8 mouse cellular contexts compared by ENCODE assay signal in genomic region chr3:40530845-40531244, GRCm38 (mm10). TPM values are rescaled to one million over a fixed set of nuclear protein-coding genes. Genes with fewer than 3 reads are reported as not detected.
DNase-seq lines count a peak whose midpoint lies in the region; ATAC-seq lines count a peak whose summit lies in the region.

No protein-coding gene starts in this region.

- H3K27me3 ChIP-seq in heart, embryonic 11.5 days (ENCODE audit: control insufficient read depth, insufficient read depth, low read length), result peaks cover 29% of the 10 kb centered on the region
- H3K27me3 ChIP-seq in embryonic facial prominence, embryonic 12.5 days, result peaks cover 32% of the 10 kb centered on the region
- H3K27me3 ChIP-seq in intestine, embryonic 14.5 days (replicated peaks; ENCODE audit: control insufficient read depth, insufficient read depth, low read length), result peaks cover 35% of the 10 kb centered on the region
- peaks cover 23% of the 10 kb centered on the region; the same call in 1 of the 2 replicates for H3K27me3 ChIP-seq in midbrain, embryonic 14.5 days (ENCODE audit: control insufficient read depth, insufficient read depth, low read length)

- no peak for ATAC-seq in heart, embryonic 11.5 days (replicated peaks; ENCODE audit: insufficient number of reproducible peaks, low FRiP score, low TSS enrichment)
- no peak for ATAC-seq in embryonic facial prominence, embryonic 12.5 days (ENCODE audit: insufficient number of reproducible peaks, insufficient read depth, low FRiP score, low TSS enrichment)
- ATAC-seq in intestine, embryonic 14.5 days (replicated peaks; ENCODE audit: low FRiP score, low TSS enrichment, low read depth), result peak; percentile 9; the same call in 1 of the 2 replicates
- 0 out of 2 replicates have a peak, but pooled peaks have one; percentile 9 for ATAC-seq in midbrain, embryonic 14.5 days (ENCODE audit: low FRiP score, low TSS enrichment)

- peaks cover 9% of the 10 kb centered on the region; the same call in 1 of the 2 replicates for H3K4me1 ChIP-seq in heart, embryonic 11.5 days (ENCODE audit: control insufficient read depth, insufficient read depth, low read length)
- H3K4me1 ChIP-seq in embryonic facial prominence, embryonic 12.5 days, result 0 out of 2 replicates have a peak, but pooled peaks cover 19% of the 10 kb centered on the region
- H3K4me1 ChIP-seq in intestine, embryonic 14.5 days (replicated peaks; ENCODE audit: control insufficient read depth, insufficient read depth, low read length), result peaks cover 5% of the 10 kb centered on the region; the same call in 1 of the 2 replicates
- H3K4me1 ChIP-seq in midbrain, embryonic 14.5 days (ENCODE audit: control insufficient read depth, insufficient read depth, low read length), result peaks cover 13% of the 10 kb centered on the region

- H3K4me2 ChIP-seq in heart, embryonic 11.5 days, result peak overlapping the region; percentile 93
- H3K4me2 ChIP-seq in embryonic facial prominence, embryonic 12.5 days (replicated peaks), result peak overlapping the region; percentile 98
- H3K4me2 ChIP-seq in intestine, embryonic 14.5 days (ENCODE audit: low read length), result peak overlapping the region; percentile 99
- peak overlapping the region; percentile 91 for H3K4me2 ChIP-seq in midbrain, embryonic 14.5 days (ENCODE audit: low read length)

- no peaks in the 10 kb centered on the region for H3K36me3 ChIP-seq in heart, embryonic 11.5 days (ENCODE audit: control insufficient read depth, insufficient read depth, low read length)
- no peaks in the 10 kb centered on the region for H3K36me3 ChIP-seq in embryonic facial prominence, embryonic 12.5 days
- H3K36me3 ChIP-seq in intestine, embryonic 14.5 days (ENCODE audit: control insufficient read depth, insufficient read depth, low read length), result no peaks in the 10 kb centered on the region
- no peaks in the 10 kb centered on the region for H3K36me3 ChIP-seq in midbrain, embryonic 14.5 days (ENCODE audit: control insufficient read depth, insufficient read depth, low read length)

- H3K4me3 ChIP-seq in heart, embryonic 11.5 days (ENCODE audit: low read depth, low read length), result peak overlapping the region; percentile 48
- peak overlapping the region; percentile 49 for H3K4me3 ChIP-seq in embryonic facial prominence, embryonic 12.5 days
- H3K4me3 ChIP-seq in intestine, embryonic 14.5 days (ENCODE audit: low read depth, low read length), result peak overlapping the region; percentile 51
- peak overlapping the region; percentile 52 for H3K4me3 ChIP-seq in midbrain, embryonic 14.5 days (replicated peaks; ENCODE audit: low read depth, low read length)

- no peak overlapping the region for H3K9ac ChIP-seq in heart, embryonic 11.5 days (ENCODE audit: low read depth, low read length)
- no peak overlapping the region for H3K9ac ChIP-seq in embryonic facial prominence, embryonic 12.5 days
- no peak overlapping the region for H3K9ac ChIP-seq in intestine, embryonic 14.5 days (ENCODE audit: low read length)
- peak overlapping the region; percentile 61; the same call in 1 of the 2 replicates for H3K9ac ChIP-seq in midbrain, embryonic 14.5 days (replicated peaks; ENCODE audit: low read length)

- no peaks in the 10 kb centered on the region for H3K9me3 ChIP-seq in heart, embryonic 11.5 days (replicated peaks; ENCODE audit: control insufficient read depth, low read length)
- 0 out of 2 replicates have a peak, but pooled peaks cover 4% of the 10 kb centered on the region for H3K9me3 ChIP-seq in embryonic facial prominence, embryonic 12.5 days
- H3K9me3 ChIP-seq in intestine, embryonic 14.5 days (ENCODE audit: control insufficient read depth, low read length), result no peaks in the 10 kb centered on the region
- H3K9me3 ChIP-seq in midbrain, embryonic 14.5 days (ENCODE audit: control insufficient read depth, low read length), result no peaks in the 10 kb centered on the region

- DNase-seq in heart, adult 18-20 months, result no peak
- no peak for DNase-seq in intestine, embryonic 14.5 days (ENCODE audit: low spot score)
- DNase-seq in midbrain, embryonic 14.5 days, result no peak
- DNase-seq in cerebellum, postnatal 4 days (ENCODE audit: low spot score in 2 of 2), result no peak
- no peak for DNase-seq in layer of hippocampus, postnatal 25 days (ENCODE audit: extremely low spot score in 1 of 2, low spot score in 1 of 2)
- no peak for DNase-seq in retina, embryonic 14.5 days (ENCODE audit: low spot score)

- 19% methylated on average over 7 of the region's 7 CpGs for WGBS in heart, embryonic 11.5 days (ENCODE audit: insufficient replicate concordance)
- 9% methylated on average over 7 of the region's 7 CpGs for WGBS in embryonic facial prominence, embryonic 12.5 days
- WGBS in intestine, embryonic 14.5 days, result 24% methylated on average over 7 of the region's 7 CpGs
- WGBS in midbrain, embryonic 14.5 days, result 11% methylated on average over 7 of the region's 7 CpGs

- no peak overlapping the region for H3K27ac ChIP-seq in heart, embryonic 11.5 days (ENCODE audit: low read depth, low read length)
- no peak overlapping the region for H3K27ac ChIP-seq in embryonic facial prominence, embryonic 12.5 days
- H3K27ac ChIP-seq in intestine, embryonic 14.5 days (ENCODE audit: low read depth), result no peak overlapping the region
- no peak overlapping the region for H3K27ac ChIP-seq in midbrain, embryonic 14.5 days (replicated peaks; ENCODE audit: low read depth, low read length)

RNA-seq across cellular contexts. Expression of gene Intu, which starts 0.2 kb away (rescaled TPM):
- polyA plus RNA-seq in heart, embryonic 11.5 days (2014; fragmentation: Nextera tagmentation; extraction: Ambion mirVana), result 4.1 and 5.4 TPM in 2 replicates
- 10 to 100 TPM; 16.5 to 18.5 TPM for total RNA-seq in heart, adult 18-20 months (2021)
- polyA plus RNA-seq in embryonic facial prominence, embryonic 12.5 days (2016; fragmentation: Nextera tagmentation; extraction: Ambion mirVana), result 3.9 and 4.1 TPM in 2 replicates
- 3.5 and 4.4 TPM in 2 replicates for polyA plus RNA-seq in intestine, embryonic 14.5 days (2014; fragmentation: Nextera tagmentation; extraction: Ambion mirVana)
- polyA plus RNA-seq in midbrain, embryonic 14.5 days (2014; fragmentation: Nextera tagmentation; extraction: Ambion mirVana), result 3.7 and 3.8 TPM in 2 replicates
- 1 to 10 TPM; 4.9 to 7.5 TPM for total RNA-seq in layer of hippocampus, postnatal 25 days (2021)

Comparison
In these comparisons a context has a peak if more than half of its experiments do, and no peak if none do; other contexts are left out.
1. ATAC-seq: peak in intestine, embryonic 14.5 days (single experiment) and midbrain, embryonic 14.5 days (single experiment); none in heart, embryonic 11.5 days (single experiment) and embryonic facial prominence, embryonic 12.5 days (single experiment).
2. Peak in every context shown above with its lines, with median percentiles within 50 percentile points of each other: H3K4me2 ChIP-seq and H3K4me3 ChIP-seq.